Mouse (Mus musculus) adrenal gland, adult (tissue): Measurements from ENCODE around the gene Bace2.

ENCODE experiments used
- DNase-seq, 2 experiments: peaks; one replicate each; pipeline ENCODE4 v3.0.0; 2022 to 2023; ENCODE audit warnings: low spot score in 1 of 2; ENCODE audit not compliant: inconsistent age in 2 of 2

Bace2 gene

DNA sequence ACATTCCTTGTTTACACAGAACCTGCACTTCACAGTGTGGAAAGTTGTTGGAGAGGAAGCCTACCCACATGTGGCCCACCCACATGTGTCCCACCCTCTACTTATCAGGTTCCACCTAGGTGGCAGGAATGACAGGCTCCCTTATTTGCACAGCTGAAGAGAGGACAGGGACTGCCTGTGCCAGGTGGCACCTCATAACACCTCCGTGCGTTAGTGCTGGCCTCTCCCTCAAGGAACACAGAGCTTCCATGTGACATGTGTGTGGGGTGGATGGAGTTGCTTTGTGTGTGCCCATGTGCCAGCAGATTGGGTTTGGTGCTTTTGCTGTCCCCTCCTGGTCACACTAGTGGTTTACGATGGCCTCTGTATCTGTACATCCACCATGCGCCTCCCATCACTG is 43.4 kb downstream of the Bace2 start:
- DNase-seq, result no peak

DNA sequence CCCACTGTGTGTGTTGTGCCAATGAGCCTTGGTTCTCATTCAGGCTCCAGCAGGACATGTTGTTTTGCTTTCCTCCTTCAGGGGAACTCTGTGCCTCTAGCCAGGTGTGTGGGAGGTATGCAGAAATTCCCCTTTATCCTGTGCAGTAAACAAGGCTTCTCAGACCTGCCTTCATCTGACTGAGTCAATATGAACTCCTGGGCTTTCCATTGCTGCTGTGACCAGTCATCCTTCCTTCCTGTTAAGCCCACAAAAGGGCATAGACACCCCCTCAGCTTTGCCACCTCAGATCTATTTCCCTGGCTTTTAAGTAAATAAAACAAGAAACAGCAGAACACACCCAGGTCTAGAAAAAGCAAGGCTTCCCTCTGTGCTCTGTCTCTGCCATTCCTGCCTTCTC is 45.2 kb downstream of the Bace2 start:
- no peak for DNase-seq

DNA sequence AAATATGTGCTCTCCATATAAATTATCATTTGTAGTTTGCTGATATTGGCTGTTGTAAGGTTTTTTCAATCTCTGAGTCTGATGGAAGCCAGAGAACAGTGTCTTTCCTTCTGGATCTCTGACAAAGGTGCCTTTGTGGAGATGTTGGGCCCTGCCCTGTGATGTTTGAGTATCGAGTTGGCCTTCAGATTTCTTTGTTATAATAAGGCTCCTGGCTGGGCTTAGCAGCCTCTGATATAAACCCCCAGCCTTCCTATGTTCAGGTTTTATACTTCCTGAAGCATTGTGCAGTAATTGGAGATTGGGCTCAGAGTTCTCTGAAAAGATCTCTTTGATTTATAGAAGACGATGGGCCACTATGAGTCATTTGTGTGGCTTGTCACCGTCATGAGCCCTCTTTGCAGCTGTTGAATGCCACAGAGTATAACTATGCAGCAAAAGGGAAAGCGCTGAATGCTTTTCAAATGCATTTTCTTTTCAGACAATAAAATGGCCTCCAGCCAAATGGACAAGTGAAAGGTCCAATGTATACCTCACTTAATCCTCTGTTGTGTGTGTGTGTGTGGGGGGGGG is 45.8 kb downstream of the Bace2 start:
- no peak for DNase-seq

DNA sequence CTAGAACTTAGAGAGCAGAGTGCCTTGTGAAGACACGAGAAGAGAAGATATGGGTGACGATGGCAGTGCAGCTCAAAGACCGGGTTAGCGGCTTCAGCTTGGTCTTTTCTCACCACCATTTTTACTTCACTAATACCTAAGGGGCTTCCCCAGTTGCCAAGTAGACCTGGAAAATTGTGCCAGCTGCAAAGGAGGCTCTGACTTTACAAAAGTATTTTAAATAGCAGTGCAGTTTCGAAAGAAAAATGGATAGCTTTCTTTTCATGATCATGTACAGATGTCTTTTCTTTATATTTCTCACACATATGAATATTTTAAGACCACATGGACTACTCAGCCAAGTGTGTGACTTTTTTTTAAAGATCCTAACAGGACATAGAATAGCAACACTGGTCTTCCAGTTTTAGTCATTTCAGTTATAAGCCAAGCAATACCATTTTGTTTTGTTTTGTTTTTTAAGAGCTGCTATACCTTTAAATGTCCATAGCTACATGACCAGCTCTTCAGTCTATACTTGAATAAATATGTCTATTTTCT is 49.0 kb downstream of the Bace2 start:
- no peak for DNase-seq

DNA sequence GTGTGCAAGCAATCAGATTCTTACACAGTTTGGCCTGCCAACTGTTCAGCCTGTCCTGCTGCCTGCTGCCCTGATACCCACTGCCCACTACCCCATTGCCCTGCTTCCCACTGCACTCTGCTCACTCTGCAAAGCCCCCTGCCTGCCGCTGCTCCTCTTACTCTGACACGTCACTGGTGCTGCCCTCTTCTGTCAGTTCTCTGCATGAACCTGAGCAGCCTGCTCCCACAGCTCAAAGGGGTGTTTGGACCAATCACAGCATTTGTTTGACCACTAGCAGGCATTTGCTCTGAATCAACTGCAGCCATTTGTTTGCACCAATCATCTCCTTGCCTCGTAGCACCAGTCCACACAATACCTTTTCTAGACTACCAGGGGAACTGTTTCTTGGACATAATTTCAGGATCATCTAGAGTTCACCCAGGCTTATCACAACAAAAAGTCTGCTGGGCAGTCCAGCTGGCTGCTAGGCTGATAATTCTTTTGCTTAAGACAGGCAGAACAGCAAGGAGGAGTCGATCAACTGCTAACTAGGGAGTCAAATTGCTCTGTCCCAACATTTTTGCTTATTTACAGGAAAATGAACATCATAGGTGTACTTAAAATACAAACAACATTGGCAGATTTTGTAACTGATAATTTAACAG is 61.5 kb downstream of the Bace2 start:
- DNase-seq, result peak; percentile 31 to 70

DNA sequence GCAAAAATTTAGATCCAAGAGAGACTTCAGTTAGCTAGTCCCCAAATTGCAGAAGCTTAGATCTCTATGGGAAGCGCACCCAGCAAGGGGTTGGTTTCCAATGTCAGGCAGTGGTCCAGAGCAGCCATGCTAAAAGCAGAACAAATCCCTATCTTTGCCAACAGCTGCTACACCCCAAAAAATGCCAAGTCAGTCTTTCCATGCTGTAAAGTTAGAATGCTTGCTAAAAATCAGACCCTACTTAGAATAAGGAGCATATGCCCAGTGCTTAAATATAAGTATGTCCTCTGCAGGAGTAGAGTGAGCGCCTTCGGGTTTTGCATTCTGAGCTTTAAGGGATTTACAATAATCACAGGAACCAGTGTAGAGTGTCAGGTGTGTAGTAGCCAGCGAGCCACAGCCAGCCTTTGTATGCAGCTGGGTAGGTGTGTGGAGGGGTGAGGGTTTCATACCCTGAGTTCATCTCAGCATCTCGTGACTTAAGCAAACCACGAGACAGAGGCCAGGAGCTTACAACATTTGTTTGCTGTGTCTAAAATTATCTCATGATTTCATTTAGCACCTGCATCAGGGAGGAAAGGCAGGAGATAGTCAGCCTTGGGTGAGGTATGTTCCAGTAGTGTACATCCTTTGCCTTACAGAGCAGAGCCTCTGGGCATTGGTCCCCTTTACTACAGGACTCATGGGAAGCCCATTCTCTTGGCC is 62.4 kb downstream of the Bace2 start:
- DNase-seq, result no peak

DNA sequence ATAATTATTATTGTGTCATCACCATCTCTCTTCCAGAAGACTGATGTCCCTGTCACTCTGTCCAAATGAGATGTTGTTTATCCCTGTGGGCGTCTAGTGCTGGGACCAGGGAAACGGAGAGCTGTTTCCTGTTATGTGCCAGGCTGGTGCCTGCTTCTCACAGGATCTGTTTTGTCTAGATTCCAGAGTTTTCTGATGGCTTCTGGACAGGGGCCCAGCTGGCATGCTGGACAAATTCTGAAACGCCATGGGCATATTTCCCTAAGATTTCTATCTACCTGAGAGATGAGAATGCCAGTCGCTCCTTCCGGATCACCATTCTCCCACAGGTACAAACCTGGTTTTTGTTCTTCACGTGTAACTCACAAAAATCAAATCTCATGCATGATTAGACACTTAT is 65.1 kb downstream of the Bace2 start:
- DNase-seq, result no peak

DNA sequence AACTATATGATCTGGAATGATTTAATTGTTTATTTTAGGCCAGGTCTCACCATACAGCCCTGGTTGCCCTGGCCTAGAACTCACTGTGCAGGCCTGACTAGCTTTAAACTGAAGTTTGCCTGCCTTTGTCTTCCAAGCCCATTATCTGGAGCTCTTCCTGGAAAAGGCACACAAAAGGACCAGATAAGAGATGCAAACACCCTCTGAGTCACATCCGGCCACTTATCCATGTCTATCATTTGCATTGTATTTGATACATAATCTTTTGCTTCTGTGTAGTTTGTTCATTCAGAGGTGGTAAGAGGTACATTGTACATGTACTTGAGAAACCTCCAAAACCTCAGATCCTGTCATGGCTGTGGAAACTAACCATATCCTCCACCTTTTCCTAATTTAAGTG is 67.1 kb downstream of the Bace2 start:
- DNase-seq, result no peak

DNA sequence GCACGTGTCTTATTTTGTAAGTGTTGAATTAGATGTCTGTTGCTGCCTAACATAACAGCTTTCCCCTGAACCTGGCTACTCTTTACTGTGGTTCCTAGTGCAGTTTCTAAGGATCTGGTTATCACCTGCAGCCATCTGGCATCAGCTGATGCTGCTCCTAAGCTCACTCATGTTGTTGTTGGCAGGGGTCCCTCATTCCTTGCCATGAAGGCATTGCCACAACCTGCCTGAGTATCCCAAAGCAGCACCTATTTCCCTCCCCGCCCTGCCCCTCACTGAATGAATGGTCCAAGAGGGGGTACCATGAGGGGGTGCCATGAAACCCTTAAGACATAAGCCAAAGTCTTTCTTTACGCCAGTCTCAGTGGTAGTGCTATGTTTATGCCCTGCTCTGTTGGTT is 71.5 kb downstream of the Bace2 start:
- DNase-seq, result no peak

DNA sequence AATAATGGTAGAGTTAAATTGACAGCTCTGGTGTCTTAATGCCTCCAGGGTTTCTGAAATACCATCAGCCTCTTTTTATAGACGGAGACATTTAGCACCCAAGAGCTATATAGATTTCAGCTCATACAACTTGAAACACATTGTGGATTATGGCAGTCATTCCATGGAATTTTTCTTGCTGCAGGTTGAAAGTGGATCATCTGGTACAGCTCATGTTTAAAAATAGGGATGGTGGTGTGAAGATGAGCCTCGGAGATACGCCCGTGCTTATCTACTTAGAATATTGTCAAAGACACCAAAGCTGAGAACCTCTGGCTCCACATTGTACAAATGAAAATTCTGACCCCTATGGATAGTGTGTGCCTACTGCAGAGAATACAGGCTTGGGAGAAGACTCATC is 73.5 kb downstream of the Bace2 start:
- DNase-seq, result no peak

DNA sequence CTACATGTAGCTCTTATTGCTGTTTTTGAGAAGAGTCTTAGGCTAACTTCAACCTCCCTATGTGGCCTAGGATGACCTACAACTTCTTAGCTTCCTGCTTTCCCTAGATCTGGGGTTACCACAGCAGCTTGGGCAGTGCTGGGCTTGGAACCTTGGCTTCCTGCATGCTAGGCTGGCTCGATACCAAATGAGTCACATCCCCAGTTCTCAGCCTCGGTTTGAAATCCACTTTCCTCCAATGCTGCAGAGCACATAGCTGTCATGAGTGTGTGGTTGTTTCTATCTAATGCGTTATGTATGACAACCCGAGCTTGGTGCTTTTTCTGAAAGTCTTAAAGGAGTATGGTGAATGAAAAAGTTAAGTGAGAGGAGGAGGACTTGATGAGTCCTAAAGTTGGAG is 74.8 kb downstream of the Bace2 start:
- DNase-seq, result peak; percentile 71 to 91

DNA sequence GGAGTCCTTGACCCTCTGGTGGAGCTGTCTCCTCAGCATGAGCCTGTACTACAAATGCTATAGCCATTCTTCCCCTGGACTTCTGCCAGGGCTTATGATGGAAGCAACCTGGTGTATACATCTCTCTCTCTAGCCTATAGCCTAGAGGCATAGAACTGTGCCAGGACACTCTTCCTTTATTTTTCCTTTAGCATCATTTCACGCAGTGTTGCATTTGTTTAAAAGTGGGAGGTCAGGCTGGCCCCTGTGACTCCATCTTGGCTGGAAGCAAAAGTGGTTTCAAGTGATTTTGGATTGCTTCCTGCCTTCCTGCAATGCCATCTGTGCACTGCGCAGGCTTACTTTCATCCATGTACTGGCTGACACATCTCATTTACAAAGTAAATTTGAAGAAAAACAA is 77.7 kb downstream of the Bace2 start:
- DNase-seq, result no peak

DNA sequence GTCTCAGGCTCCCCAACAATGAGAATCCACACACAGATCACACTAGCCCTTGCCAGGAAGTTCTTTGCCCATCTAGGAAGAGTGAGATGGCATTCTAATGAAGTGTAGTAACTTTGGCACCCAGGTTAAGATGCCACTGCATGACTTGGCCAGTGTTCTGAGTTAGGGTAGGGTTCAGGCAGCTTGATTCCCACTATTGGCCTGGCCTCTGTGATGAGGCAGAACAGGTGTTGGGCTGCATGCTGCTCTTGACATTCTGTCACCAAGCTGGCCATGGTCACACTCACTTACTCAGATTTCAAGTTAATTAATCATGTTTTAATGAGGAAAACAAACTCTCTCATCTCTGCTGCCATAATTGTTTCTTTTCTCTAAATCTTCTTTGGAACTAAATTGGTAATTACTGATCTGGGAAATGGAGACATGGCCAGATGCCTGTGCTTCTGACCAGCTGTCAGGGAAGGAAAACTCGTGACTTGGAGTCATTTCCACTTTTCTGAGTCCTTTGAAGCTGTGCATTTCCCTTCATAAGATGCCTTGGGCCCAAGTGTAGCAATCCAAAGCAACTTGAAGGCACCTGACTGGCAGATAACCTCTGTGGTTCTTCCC is 81.0 kb downstream of the Bace2 start:
- no peak for DNase-seq

DNA sequence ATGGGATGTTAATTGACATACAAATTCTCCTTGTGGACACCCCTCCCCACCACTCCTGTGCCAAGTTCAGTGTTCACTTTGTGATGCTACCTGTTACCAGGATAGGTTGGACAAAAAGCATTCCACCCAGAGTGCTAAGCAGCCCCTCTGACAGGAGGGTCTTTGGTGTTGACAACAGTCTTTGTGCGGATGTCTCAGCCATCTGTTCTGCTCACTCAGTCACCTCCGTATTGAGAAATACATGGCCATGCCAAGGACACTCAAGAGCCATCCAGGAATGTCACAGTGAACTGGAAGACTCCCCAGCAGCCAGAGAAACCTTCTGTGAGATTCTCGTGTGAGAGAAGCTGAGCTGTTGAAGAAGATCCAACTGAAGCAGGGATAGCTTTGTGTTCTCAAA is 81.6 kb downstream of the Bace2 start:
- peak in 1 of 2 experiments; percentile 38 for DNase-seq

DNA sequence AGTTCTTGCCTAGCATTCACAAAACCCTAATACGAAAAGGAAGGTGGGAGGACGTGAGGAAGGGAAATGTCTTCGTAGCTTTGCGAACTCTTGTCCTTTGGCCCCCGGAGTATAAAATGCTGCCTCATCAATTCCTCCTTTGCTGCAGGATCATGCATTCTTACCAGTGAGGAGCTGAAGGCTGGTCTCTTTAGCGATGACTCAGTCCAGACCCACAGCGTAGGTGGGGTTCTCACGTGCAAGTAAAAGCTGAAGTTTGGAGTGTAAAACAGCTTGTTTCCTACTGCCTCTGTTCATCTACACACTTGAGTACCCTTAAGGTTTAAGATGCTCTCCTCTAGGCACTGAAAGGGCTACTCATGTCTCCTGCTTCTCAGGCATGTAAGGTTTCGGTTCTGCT is 85.4 kb downstream of the Bace2 start:
- no peak for DNase-seq

DNA sequence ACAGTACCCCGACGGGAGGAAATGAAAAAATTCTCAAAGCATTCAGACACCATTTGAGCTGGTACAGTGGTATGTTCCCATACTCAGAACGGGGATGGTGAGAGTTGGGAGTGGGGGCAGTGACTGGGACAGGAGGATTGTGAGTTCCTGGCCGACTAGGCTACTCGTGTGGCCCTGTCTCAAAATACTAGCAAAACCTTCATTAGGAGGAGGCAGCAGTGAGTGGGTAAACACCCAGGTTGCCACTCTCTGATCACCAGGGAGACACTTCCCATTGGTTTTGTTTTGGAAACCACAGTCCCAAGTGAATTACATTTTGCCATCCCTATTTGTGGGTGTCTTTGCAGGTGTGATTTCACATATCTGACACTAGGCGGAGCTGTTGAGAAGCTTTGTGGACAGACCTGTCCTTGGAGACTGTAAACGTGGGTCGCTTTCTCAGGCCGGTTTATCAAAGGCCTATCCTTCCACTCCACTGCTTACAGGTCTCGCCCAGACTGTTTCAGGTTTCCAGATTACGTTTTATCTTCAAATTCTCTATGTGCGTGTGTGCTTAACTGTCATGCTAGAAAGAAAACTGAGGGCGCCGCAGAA is 87.2 kb downstream of the Bace2 start:
- DNase-seq, result peak; percentile 44 to 84

DNA sequence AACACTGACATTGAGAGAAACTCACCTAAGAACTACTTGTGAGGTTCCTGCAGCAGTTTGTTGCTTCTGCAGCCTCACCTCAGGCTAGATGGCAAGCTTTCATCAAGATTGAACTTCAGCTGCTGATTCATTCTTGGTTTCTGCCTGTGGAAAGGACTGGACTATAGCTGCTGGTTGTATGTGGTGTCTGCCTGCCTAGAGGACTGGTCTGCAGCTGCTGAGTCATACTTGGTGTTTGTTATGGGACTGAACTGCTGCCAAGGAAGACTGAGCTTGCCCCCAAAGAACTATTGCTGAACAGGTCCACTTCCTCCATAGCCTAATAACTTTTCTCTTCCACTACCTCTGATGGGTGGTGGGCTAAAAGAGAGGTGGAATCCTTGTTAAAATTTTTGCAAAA is 90.8 kb downstream of the Bace2 start:
- peak in 1 of 2 experiments; percentile 32 for DNase-seq

DNA sequence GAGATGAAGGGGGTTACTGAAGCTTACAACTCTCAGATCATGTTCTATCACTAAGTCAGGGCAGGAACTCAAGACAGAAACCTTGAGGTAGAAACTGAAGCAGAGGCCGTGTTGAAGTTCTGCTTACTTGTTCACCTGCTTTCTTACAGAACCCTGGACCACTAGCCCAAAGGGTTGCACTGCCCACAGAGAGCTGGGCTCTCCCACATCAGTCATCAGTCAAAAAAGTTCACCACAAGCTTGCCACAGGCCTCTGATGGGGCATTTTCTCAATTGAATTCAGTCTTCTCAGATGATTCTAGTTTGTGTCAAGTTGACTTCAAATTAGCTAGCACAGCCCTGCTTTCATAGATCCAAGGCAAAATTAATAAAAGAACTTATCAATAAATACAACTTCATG is 103.3 kb downstream of the Bace2 start:
- no peak for DNase-seq

DNA sequence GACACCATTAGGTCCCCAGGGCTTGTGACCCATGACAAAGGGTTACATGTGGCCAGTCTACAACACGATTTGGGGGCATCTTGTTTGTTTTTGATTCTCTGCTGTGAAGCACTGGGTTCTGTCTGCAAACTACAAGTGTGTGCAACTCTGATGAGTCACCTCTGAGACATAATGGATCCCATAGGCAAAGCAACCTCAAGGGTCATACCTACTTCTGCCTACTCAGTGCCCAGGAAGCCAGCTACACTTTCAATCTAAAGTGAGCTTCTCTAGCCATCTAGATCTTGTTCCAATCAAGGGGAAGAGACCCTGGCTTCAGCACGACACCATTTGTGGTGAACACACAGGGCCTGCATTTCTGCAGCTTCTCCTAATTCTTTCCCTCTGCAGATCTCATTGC is 104.7 kb downstream of the Bace2 start:
- no peak for DNase-seq

DNA sequence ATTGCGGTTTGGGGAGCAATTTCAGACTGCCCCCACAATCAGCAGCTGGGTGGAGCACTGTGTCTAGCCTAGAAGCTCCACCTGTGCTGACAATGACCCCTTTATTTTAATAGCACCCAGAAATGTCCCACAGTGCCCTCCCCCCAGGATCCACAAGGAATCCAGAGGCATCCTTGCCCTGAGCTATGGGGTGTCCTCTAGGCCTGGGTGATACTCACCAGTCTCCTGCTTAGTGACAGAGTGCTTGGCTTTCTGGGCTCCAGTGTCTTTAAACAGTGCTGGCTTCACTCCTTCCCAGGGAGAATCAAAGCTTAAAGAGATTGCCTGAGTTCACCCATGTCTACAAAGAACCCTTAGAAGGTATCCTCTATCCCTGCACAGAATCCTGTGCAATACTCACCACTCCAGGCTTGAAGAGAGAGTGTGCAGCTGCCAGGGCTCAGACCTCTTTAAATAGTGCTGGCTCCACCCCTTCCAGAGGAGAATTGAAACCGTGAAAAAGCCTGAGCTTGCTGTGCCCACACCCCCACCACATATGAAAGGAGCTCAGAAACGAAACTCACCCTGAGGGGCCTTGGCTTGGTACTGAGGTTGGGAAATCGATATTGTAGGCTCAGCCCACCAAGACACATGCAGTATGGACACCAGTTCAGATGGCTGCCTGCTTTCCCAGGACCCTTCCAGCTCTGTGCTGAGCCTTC is 106.1 kb downstream of the Bace2 start, which contains the start of gene Mx1:
TSS of gene Mx1 (minus strand) at position 427 of the 701 bp plus-strand sequence.
- DNase-seq, result peak in 1 of 2 experiments; percentile 31
